Mouse (Mus musculus): ENCODE data around the gene Sympk.

The Sympk gene

DNA sequence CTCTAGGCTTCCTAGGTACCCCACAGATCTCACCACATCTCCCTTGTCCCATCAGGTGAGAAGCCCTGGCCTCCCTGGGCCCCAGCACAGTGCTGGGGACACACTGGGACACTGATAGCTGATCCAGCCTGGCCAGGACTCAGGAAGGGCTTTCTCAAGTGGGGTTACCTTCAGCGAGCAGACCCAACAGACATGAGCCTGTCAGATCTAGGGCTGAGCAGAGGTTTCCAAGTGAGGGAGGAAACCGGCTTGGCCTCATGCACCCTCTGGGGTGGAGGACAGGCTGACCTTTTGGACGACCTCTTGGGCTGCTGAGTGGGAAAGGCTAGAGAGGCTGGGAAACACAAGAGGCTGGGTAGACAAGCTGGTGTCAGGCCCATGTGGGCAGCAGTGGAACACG lies 27.0 kb downstream of the Sympk start:
- CTCF ChIA-PET, result interaction anchor here (0.6 kb wide), 1 partner anchor 38 kb away, joined by 4 read pairs; no protein-coding TSS in a partner anchor

- CTCF ChIA-PET, result interaction anchor here (0.6 kb wide), 1 partner anchor 635 kb away, joined by 4 read pairs; no protein-coding TSS in a partner anchor
These were observed 28.4 kb downstream of the Sympk start for GRCm38 (mm10) chr7:19052345-19053135.

GRCm38 (mm10) chr7:19053136-19053532 lies 29.0 kb downstream of the Sympk start:
- CTCF ChIA-PET, result no interaction called here

DNA sequence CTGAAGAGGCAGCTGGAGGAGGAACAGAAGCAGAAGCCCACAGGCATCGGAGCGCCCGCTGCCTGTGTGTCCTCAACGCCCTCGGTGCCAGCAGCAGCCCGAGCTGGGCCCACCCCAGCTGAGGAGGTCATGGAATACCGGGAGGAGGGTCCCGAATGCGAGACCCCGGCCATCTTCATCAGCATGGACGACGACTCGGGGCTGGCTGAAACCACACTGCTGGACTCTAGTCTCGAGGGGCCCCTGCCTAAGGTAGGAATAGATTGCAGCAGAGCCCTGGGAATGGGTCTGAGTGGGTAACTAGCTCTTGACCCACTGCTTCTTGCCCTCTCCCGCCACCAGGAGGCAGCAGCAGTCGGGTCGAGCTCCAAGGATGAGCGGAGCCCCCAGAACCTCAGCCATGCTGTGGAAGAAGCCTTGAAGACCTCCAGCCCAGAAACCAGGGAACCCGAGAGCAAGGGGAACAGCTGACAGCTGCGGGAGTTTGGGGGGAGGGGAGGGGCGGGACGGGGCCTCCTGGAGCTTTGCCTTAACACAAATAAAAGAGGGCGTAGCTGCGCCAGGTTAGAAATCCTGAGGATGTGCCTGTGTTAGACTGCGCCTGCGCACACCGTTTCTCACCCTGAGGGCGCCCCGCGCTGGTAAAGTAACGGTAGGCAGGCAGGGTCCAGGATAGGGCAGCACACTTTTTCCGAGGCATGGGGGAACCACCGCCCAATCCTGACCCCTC lies 30.0 kb downstream of the Sympk start, which contains the start of gene Rsph6a:
Gene Rsph6a (plus strand): TSS at position 644 of the 730 bp plus-strand sequence.
- CTCF ChIA-PET, result no interaction called here

- CTCF ChIA-PET, result no interaction called here
These were observed 30.6 kb downstream of the Sympk start for GRCm38 (mm10) chr7:19054777-19055076.

DNA sequence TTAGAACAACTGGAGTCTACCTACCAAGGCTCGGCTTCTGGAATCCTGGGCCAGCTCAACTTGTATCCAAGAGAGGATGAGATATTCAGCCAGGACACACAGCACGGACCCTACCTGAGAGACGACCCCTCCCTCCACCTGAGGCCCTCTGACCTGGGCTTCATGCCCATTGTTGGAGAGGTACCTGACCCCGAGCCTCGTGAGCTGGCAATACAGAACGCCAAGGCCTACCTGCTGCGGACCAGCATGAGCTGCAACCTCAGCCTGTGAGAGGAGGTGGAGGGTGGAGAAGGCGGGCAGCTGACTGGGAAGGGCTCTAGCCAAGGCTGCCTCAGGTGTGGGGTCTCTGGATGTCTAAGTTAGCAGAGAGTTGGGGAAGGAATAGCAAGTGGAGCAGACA lies 30.9 kb downstream of the Sympk start:
- CTCF ChIA-PET, result no interaction called here

GRCm38 (mm10) chr7:19057405-19057804 lies 33.2 kb downstream of the Sympk start:
- CTCF ChIA-PET, result no interaction called here

DNA sequence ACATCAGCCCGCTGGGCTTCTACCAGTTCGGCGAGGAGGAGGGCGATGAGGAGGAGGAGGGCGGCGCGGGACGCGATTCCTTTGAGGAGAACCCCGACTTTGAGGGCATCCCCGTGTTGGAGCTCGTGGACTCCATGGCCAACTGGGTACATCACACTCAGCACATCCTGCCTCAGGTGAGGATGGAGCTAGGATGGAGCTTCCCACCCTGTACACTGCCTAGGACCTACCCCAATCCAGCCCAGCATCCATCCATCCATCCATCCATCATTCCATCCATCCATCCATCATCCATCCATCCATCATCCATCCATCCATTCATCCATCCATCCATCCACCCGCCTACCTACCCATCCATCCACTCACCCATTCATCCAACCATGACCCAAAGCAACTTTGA lies 41.7 kb downstream of the Sympk start:
- CTCF ChIA-PET, result interaction anchor here (1.7 kb wide), 1 partner anchor 26 kb away, joined by 4 read pairs; no protein-coding TSS in a partner anchor

DNA sequence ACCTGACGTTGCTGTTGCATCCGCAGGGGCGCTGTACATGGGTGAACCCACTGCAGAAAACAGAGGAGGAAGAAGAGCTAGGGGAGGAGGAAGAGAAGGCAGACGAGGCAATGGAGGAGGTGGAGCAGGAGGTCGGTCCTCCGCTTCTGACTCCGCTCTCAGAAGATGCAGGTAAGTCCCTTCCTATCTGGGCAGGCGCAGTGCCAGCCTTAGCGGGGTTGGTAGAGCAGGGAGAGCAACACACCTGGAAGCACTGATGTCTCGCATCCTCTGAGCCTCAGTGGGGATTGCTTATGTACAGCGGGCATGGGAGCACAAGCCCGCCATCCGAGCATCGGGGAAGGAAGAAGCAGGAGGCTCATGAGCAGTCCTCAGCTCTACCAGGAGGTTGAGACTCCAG lies 42.9 kb downstream of the Sympk start:
- CTCF ChIA-PET, result interaction anchor here (0.6 kb wide), 1 partner anchor 16 kb away, joined by 3 read pairs; no protein-coding TSS in a partner anchor

DNA sequence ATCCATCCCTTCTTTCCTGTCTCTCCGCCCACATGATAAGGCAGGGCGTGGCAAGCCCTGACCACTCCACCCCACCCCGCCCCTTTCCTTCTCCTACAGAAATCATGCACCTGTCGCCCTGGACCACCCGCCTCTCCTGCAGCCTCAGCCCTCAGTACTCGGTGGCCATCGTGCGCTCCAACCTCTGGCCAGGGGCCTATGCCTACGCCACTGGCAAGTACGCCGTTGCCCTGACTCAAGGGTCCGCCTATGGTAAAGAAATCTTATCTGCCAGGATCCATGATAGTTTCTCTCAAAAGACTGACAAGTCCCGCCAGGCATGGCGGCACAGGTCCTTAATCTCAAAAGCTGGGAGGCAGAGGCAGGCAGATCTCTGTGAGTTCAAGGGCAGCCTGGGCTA lies 43.8 kb downstream of the Sympk start:
- CTCF ChIA-PET, result no interaction called here

GRCm38 (mm10) chr7:19068707-19069106 lies 44.5 kb downstream of the Sympk start:
- CTCF ChIA-PET, result interaction anchor here (0.7 to 1.0 kb wide), 3 partner anchors 9 to 23 kb away, joined by 3 read pairs; no protein-coding TSS in a partner anchor

DNA sequence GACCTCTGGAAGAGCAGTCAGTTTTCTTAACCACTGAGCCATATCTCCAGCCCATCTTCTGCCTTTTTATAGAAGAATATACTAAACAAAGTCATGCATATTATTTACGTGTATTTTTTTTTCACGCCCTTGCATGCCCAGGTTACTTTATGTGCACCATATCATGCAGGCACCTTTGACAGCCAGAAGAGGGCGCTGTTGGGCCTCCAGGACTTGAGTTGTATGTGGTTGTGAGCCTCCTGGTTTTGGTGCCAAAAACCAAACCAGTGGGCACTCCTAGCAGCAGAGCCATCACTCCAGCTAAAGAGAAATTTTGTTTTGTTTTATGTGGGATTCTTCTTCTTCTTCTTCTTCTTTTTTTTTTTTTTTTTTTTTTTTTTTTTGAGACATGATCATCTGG lies 45.3 kb downstream of the Sympk start:
- CTCF ChIA-PET, result interaction anchor here (0.6 to 2.9 kb wide), 3 partner anchors 16 to 86 kb away, joined by 8 to 23 read pairs (median 20); partner anchors contain the start of gene Dmpk

DNA sequence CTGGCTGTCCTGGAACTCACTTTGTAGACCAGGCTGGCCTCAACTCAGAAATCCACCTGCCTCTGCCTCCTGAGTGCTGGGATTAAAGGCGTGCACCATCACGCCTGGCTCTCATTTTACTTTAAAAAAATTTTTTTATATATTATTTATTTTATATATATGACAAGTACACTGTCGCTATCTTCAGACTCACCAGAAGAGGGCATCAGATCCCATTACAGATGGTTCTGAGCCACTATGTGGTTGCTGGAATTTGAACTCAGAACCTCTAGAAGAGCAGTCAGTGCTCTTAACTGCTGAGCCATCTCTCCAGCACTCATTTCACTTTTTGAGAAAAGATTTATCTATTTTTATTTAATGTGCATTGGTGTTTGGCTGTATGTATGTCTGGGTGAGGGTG lies 46.8 kb downstream of the Sympk start:
- CTCF ChIA-PET, result interaction anchor here (0.7 to 2.9 kb wide), 4 partner anchors 14 to 310 kb away, joined by 3 to 23 read pairs (median 6); partner anchors contain the start of gene Dmpk

DNA sequence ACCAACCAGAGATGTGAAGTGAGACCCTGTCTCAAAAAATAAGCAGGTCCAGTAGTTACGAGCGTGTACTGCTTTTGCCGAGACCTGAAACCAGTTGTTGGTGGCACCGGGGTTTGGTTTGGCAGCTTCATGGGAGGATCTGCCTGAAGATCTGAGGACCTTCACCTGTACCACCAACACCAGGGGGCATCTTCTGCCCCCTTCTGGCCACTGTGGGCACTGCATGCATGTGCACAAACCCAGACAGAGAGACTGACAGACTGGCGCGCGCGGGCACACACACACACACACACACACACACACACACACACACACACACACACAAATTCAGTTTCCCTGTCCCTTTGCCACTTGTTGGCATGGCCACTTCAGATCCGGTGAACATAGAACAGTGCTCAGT lies 49.3 kb downstream of the Sympk start:
- CTCF ChIA-PET, result interaction anchor here (0.6 to 1.8 kb wide), 2 partner anchors 13 to 20 kb away, joined by 3 to 6 read pairs; no protein-coding TSS in a partner anchor

DNA sequence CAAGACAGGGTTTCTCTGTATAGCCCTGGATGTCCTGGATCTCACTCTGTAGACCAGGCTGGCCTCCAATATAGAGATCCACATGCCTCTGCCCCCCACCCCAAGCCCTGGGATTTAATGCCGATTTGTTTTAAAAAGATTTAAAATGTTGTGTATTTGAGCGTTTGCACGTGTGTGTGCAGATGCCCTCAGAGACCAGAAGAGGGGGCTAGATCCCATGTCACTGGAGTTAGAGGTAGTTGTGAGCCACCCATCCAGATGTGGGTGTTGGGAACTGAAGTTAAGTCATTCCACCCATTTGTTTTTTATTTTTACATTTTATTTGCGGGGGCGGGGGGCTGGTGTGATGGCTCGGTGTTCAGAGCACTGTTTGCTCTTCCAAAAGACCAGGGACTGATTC lies 50.3 kb downstream of the Sympk start:
- CTCF ChIA-PET, result no interaction called here

DNA sequence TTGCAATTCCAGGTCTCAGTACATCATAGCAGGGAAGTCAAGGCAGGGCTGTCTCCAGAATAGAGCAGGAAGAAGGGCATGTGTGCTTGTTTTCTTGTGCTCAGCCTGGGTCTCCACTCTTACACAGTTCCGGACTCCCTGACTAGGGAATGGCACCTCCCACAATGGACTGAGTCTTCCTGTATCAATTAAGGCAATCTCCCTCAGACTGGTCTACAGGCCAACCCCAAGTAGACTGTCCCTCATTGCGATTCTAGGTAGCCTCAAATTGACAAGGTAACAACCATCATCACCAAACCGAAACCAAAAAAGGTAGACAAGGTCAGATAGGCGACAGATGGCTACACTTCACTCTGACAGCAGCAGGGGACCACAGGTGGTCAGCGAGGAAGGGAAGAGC lies 51.1 kb downstream of the Sympk start:
- CTCF ChIA-PET, result interaction anchor here (0.6 to 2.3 kb wide), 2 partner anchors 11 to 43 kb away, joined by 3 to 18 read pairs; partner anchors contain the start of gene Gm4969

DNA sequence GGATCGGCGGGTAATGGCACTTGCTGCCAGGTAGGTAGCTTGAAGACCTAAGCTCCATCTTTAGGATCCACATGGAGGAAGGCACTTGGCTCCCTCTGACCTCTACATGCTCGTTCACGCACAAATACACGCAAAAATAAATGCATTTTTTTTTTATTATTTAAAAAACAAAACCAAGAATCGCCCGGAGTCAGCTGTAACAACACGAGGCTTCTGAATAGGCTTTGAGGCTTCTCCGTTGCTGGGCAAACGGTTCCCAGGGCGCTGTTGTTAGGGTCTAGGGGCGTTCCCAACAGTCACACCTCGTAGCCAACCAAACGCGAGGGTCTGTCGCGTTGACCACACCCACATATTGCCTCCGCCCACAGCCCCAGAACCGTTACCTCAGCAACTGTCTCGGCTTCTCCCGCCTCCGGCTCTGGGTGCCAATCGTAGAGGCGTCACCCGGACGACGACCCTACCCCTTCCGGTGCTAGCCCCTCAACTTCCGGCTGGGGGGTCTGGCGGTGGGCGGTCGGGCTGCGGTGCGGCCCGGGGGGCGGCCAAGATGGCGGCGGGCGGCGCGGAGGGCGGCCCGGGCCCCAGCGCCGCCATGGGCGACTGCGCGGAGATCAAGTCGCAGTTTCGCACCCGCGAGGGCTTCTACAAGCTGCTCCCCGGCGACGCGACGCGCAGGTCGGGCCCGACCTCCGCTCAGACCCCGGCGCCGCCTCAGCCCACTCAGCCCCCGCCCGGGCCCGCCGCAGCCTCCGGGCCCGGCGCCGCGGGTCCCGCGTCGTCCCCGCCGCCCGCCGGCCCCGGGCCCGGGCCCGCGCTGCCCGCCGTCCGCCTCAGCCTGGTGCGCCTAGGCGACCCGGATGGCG lies 51.8 kb downstream of the Sympk start, which contains the start of gene Dmwd:
Gene Dmwd (plus strand): TSS at position 505 of the 863 bp plus-strand sequence.
- CTCF ChIA-PET, result interaction anchor here (0.6 to 2.3 kb wide), 4 partner anchors 10 to 42 kb away, joined by 3 to 18 read pairs (median 4); partner anchors contain the start of genes Gm4969 and Six5

- CTCF ChIA-PET, result interaction anchor here (1.4 to 2.3 kb wide), 3 partner anchors 9 to 17 kb away, joined by 3 to 18 read pairs (median 4); partner anchors contain the start of gene Six5
These were observed 52.4 kb downstream of the Sympk start for GRCm38 (mm10) chr7:19076586-19076991.

DNA sequence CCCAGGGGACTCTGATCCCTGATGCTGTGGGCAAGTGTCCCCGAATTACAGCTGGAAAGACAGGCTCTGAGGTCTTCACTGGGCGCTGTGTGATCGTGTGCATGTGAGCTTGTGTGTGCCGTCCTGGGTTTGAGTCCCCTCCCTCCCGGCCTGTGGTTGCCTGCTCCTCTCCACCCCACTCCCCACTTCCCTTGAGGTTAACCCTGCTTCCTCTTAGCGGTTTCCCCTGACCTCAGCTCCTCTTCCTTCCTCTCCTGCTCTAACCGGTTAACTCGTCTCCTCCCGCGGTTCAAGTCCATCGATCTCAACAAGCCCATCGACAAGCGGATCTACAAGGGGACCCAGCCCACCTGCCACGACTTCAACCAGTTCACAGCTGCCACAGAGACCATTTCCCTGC lies 53.6 kb downstream of the Sympk start:
- CTCF ChIA-PET, result interaction anchor here (0.5 to 1.2 kb wide), 2 partner anchors 9 to 15 kb away, joined by 3 to 5 read pairs; no protein-coding TSS in a partner anchor

DNA sequence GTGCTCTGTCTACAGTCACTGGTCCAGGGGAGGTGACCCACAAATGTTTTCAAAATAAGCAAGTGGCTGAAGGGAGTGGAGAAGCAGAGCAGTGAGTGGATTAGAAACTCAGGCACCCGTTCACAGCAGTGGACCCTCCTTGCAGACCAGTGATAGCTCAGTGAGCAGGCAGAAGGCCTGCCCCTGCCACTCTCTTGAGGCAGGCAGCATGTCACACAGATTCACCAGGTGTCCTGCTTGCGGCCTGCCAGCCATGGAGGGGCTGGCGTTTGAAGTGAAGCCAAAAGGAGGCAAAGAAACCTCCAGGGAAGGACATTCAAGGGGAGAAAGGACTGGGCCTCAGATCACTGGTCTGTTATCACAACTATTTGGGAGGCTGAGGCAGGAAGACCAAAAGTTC lies 54.6 kb downstream of the Sympk start:
- CTCF ChIA-PET, result no interaction called here

- CTCF ChIA-PET, result interaction anchor here (0.7 kb wide), 1 partner anchor 12 kb away, joined by 3 read pairs; no protein-coding TSS in a partner anchor
These were observed 56.3 kb downstream of the Sympk start for GRCm38 (mm10) chr7:19080451-19080950.

Measured in spleen, embryonic (tissue).